Mouse (Mus musculus): Measurements from ENCODE around the gene Pon1. TPM values are rescaled to one million over a fixed set of nuclear protein-coding genes. Genes with fewer than 3 reads are reported as not detected.
A peak's percentile ranks its signal among the peaks of the same experiment; 100 is the strongest.

Pon1 gene
- polyA plus RNA-seq, 1 experiment from 2014 or later = 0.25 TPM

- Histone ChIP-seq H3K27ac (ENCODE audit: low read length) (no peak overlapping the region), H3K4me3 (replicated peaks; ENCODE audit: low read length) (no peak overlapping the region), H3K36me3 (ENCODE audit: control insufficient read depth, insufficient read depth) (peaks cover 7% of the 10 kb centered on the region; the same call in 1 of the 2 replicates), H3K9me3 (ENCODE audit: control insufficient read depth, low read length) (no peaks in the 10 kb centered on the region), H3K9ac (replicated peaks; ENCODE audit: low read depth, low read length) (no peak overlapping the region), H3K4me1 (replicated peaks; ENCODE audit: control insufficient read depth, insufficient read depth, low read length) (no peaks in the 10 kb centered on the region; the same call in 1 of the 2 replicates), H3K4me2 (ENCODE audit: low read length) (no peak overlapping the region), H3K27me3 (replicated peaks; ENCODE audit: control insufficient read depth, insufficient read depth, low read length) (no peaks in the 10 kb centered on the region)
- no peak for ATAC-seq
- WGBS = 45% methylated on average over 4 of the region's 4 CpGs
Observed at GRCm38 (mm10) chr6:5151171-5151570, 42.6 kb downstream of the Pon1 start.

- Histone ChIP-seq H3K4me3 (replicated peaks; ENCODE audit: low read length) (no peak overlapping the region), H3K4me1 (replicated peaks; ENCODE audit: control insufficient read depth, insufficient read depth, low read length) (no peaks in the 10 kb centered on the region; the same call in 1 of the 2 replicates), H3K36me3 (ENCODE audit: control insufficient read depth, insufficient read depth) (peaks cover 5% of the 10 kb centered on the region; the same call in 1 of the 2 replicates), H3K27ac (ENCODE audit: low read length) (no peak overlapping the region), H3K9ac (replicated peaks; ENCODE audit: low read depth, low read length) (no peak overlapping the region), H3K27me3 (replicated peaks; ENCODE audit: control insufficient read depth, insufficient read depth, low read length) (no peaks in the 10 kb centered on the region), H3K4me2 (ENCODE audit: low read length) (no peak overlapping the region), H3K9me3 (ENCODE audit: control insufficient read depth, low read length) (no peaks in the 10 kb centered on the region)
- WGBS = 94% methylated on average over 2 of the region's 2 CpGs
- no peak for ATAC-seq
Observed at GRCm38 (mm10) chr6:5149941-5150340, 43.8 kb downstream of the Pon1 start.

GRCm38 (mm10) chr6:5147488-5148142, 46.1 kb downstream of the Pon1 start:
- WGBS = 85% methylated on average over 13 of the region's 13 CpGs
- no peak overlapping the region for H3K4me2 ChIP-seq (ENCODE audit: low read length)
- no peaks in the 10 kb centered on the region for H3K9me3 ChIP-seq (ENCODE audit: control insufficient read depth, low read length)
- ATAC-seq = peak; percentile 28; the same call in 1 of the 2 replicates
- no peak overlapping the region for H3K27ac ChIP-seq (ENCODE audit: low read length)
- H3K4me1 ChIP-seq (replicated peaks; ENCODE audit: control insufficient read depth, insufficient read depth, low read length) = no peaks in the 10 kb centered on the region; the same call in 1 of the 2 replicates
- H3K36me3 ChIP-seq (ENCODE audit: control insufficient read depth, insufficient read depth) = no peaks in the 10 kb centered on the region
- no peak overlapping the region for H3K4me3 ChIP-seq (replicated peaks; ENCODE audit: low read length)
- H3K9ac ChIP-seq (replicated peaks; ENCODE audit: low read depth, low read length) = no peak overlapping the region
- H3K27me3 ChIP-seq (replicated peaks; ENCODE audit: control insufficient read depth, insufficient read depth, low read length) = no peaks in the 10 kb centered on the region

- Histone ChIP-seq H3K9ac (replicated peaks; ENCODE audit: low read depth, low read length) (no peak overlapping the region), H3K27ac (ENCODE audit: low read length) (no peak overlapping the region), H3K4me3 (replicated peaks; ENCODE audit: low read length) (no peak overlapping the region), H3K4me2 (ENCODE audit: low read length) (no peak overlapping the region), H3K27me3 (replicated peaks; ENCODE audit: control insufficient read depth, insufficient read depth, low read length) (no peaks in the 10 kb centered on the region), H3K4me1 (replicated peaks; ENCODE audit: control insufficient read depth, insufficient read depth, low read length) (no peaks in the 10 kb centered on the region), H3K36me3 (ENCODE audit: control insufficient read depth, insufficient read depth) (peaks cover 5% of the 10 kb centered on the region; the same call in 1 of the 2 replicates), H3K9me3 (ENCODE audit: control insufficient read depth, low read length) (no peaks in the 10 kb centered on the region)
- WGBS = 85% methylated on average over 9 of the region's 9 CpGs
- no peak for ATAC-seq
Observed at GRCm38 (mm10) chr6:5139666-5140065, 54.1 kb downstream of the Pon1 start.

- no peaks in the 10 kb centered on the region for H3K4me1 ChIP-seq (replicated peaks; ENCODE audit: control insufficient read depth, insufficient read depth, low read length)
- H3K9me3 ChIP-seq (ENCODE audit: control insufficient read depth, low read length) = no peaks in the 10 kb centered on the region
- no peak for ATAC-seq
- H3K9ac ChIP-seq (replicated peaks; ENCODE audit: low read depth, low read length) = no peak overlapping the region
- no peak overlapping the region for H3K4me2 ChIP-seq (ENCODE audit: low read length)
- H3K27ac ChIP-seq (ENCODE audit: low read length) = no peak overlapping the region
- peaks cover 7% of the 10 kb centered on the region; the same call in 1 of the 2 replicates for H3K36me3 ChIP-seq (ENCODE audit: control insufficient read depth, insufficient read depth)
- no peaks in the 10 kb centered on the region for H3K27me3 ChIP-seq (replicated peaks; ENCODE audit: control insufficient read depth, insufficient read depth, low read length)
- no peak overlapping the region for H3K4me3 ChIP-seq (replicated peaks; ENCODE audit: low read length)
- WGBS = 85% methylated on average over 12 of the region's 12 CpGs
Observed at GRCm38 (mm10) chr6:5138875-5139631, 54.7 kb downstream of the Pon1 start.

- H3K36me3 ChIP-seq (ENCODE audit: control insufficient read depth, insufficient read depth) = peaks cover 4% of the 10 kb centered on the region; the same call in 1 of the 2 replicates
- H3K27me3 ChIP-seq (replicated peaks; ENCODE audit: control insufficient read depth, insufficient read depth, low read length) = no peaks in the 10 kb centered on the region
- no peaks in the 10 kb centered on the region for H3K4me1 ChIP-seq (replicated peaks; ENCODE audit: control insufficient read depth, insufficient read depth, low read length)
- H3K4me2 ChIP-seq (ENCODE audit: low read length) = no peak overlapping the region
- H3K9ac ChIP-seq (replicated peaks; ENCODE audit: low read depth, low read length) = no peak overlapping the region
- ATAC-seq = no peak
- H3K4me3 ChIP-seq (replicated peaks; ENCODE audit: low read length) = no peak overlapping the region
- H3K9me3 ChIP-seq (ENCODE audit: control insufficient read depth, low read length) = no peaks in the 10 kb centered on the region
- 85% methylated on average over 6 of the region's 6 CpGs for WGBS
- no peak overlapping the region for H3K27ac ChIP-seq (ENCODE audit: low read length)
Observed at GRCm38 (mm10) chr6:5136046-5136445, 57.7 kb downstream of the Pon1 start.

- no peaks in the 10 kb centered on the region for H3K27me3 ChIP-seq (replicated peaks; ENCODE audit: control insufficient read depth, insufficient read depth, low read length)
- H3K9me3 ChIP-seq (ENCODE audit: control insufficient read depth, low read length) = no peaks in the 10 kb centered on the region
- no peak overlapping the region for H3K9ac ChIP-seq (replicated peaks; ENCODE audit: low read depth, low read length)
- 93% methylated on average over 6 of the region's 6 CpGs for WGBS
- H3K4me1 ChIP-seq (replicated peaks; ENCODE audit: control insufficient read depth, insufficient read depth, low read length) = no peaks in the 10 kb centered on the region
- H3K27ac ChIP-seq (ENCODE audit: low read length) = no peak overlapping the region
- H3K36me3 ChIP-seq (ENCODE audit: control insufficient read depth, insufficient read depth) = peaks cover 4% of the 10 kb centered on the region; the same call in 1 of the 2 replicates
- H3K4me2 ChIP-seq (ENCODE audit: low read length) = no peak overlapping the region
- no peak overlapping the region for H3K4me3 ChIP-seq (replicated peaks; ENCODE audit: low read length)
- ATAC-seq = no peak
Observed at GRCm38 (mm10) chr6:5134986-5135385, 58.8 kb downstream of the Pon1 start.

GRCm38 (mm10) chr6:5129364-5130093, 64.2 kb downstream of the Pon1 start:
- Histone ChIP-seq H3K27ac (ENCODE audit: low read length) (no peak overlapping the region), H3K4me2 (ENCODE audit: low read length) (no peak overlapping the region), H3K9ac (replicated peaks; ENCODE audit: low read depth, low read length) (no peak overlapping the region), H3K4me1 (replicated peaks; ENCODE audit: control insufficient read depth, insufficient read depth, low read length) (no peaks in the 10 kb centered on the region), H3K27me3 (replicated peaks; ENCODE audit: control insufficient read depth, insufficient read depth, low read length) (no peaks in the 10 kb centered on the region), H3K36me3 (ENCODE audit: control insufficient read depth, insufficient read depth) (peaks cover under 1% of the 10 kb centered on the region; the same call in 1 of the 2 replicates), H3K4me3 (replicated peaks; ENCODE audit: low read length) (no peak overlapping the region), H3K9me3 (ENCODE audit: control insufficient read depth, low read length) (no peaks in the 10 kb centered on the region)
- WGBS = 76% methylated on average over 14 of the region's 14 CpGs
- peak; percentile 45; the same call in 1 of the 2 replicates for ATAC-seq

GRCm38 (mm10) chr6:5120229-5120628, 73.5 kb downstream of the Pon1 start:
- Histone ChIP-seq H3K36me3 (ENCODE audit: control insufficient read depth, insufficient read depth) (peaks cover 8% of the 10 kb centered on the region), H3K4me1 (replicated peaks; ENCODE audit: control insufficient read depth, insufficient read depth, low read length) (0 out of 2 replicates have a peak, but pooled peaks cover 2% of the 10 kb centered on the region), H3K9me3 (ENCODE audit: control insufficient read depth, low read length) (no peaks in the 10 kb centered on the region), H3K27ac (ENCODE audit: low read length) (no peak overlapping the region), H3K4me3 (replicated peaks; ENCODE audit: low read length) (no peak overlapping the region), H3K4me2 (ENCODE audit: low read length) (no peak overlapping the region), H3K9ac (replicated peaks; ENCODE audit: low read depth, low read length) (no peak overlapping the region), H3K27me3 (replicated peaks; ENCODE audit: control insufficient read depth, insufficient read depth, low read length) (no peaks in the 10 kb centered on the region)
- 13% methylated on average over 3 of the region's 3 CpGs for WGBS
- peak; percentile 89 for ATAC-seq
